Mouse (Mus musculus) layer of hippocampus, adult 11-12 months (tissue): ENCODE data around the gene Olfr57.
"Not testable (repeated sequence)": the region's sequence is repeated elsewhere in the genome, so short reads cannot be mapped to it uniquely, and the experiment has no call there.

Source experiments
- DNase-seq: peaks from one replicate; pipeline ENCODE4 v3.0.0; 2022; ENCODE audit warnings: low spot score

Gene Olfr57

GRCm38 (mm10) chr10:79028441-79028840 lies at the start of gene Olfr57:
Gene Olfr57, plus strand, starts transcription at chr10:79028741.
- DNase-seq: no peak

GRCm38 (mm10) chr10:78980750-78981149 lies 47.8 kb upstream of the Olfr57 start, which contains the start of gene Olfr1352:
Gene Olfr1352, plus strand, starts transcription at chr10:78981050.
- DNase-seq: no peak

GRCm38 (mm10) chr10:79012172-79012571 lies 16.4 kb upstream of the Olfr57 start, which contains the start of gene Olfr1351:
Gene Olfr1351, plus strand, starts transcription at chr10:79012472.
- no peak for DNase-seq

- DNase-seq: not testable (repeated sequence)
Observed at GRCm38 (mm10) chr10:79042457-79042856, 13.9 kb downstream of the Olfr57 start.

GRCm38 (mm10) chr10:79057370-79057769 lies 28.8 kb downstream of the Olfr57 start:
- DNase-seq: not testable (repeated sequence)
